Comparison of ENCODE assay signal across 8 mouse cellular contexts in genomic region chr15:85810462-85810805, GRCm38 (mm10). TPM values are rescaled to one million over a fixed set of nuclear protein-coding genes. Genes with fewer than 3 reads are reported as not detected.
DNase-seq lines count a peak whose midpoint lies in the region; ATAC-seq and TF ChIP-seq lines count a peak whose summit lies in the region.

No protein-coding gene starts in this region.

- no peak overlapping the region for H3K4me3 ChIP-seq in kidney, postnatal 0 days (replicated peaks; ENCODE audit: low read depth, low read length)
- H3K4me3 ChIP-seq in embryonic facial prominence, embryonic 12.5 days: peak overlapping the region; percentile 83; the same call in 1 of the 2 replicates
- peak overlapping the region; percentile 75 for H3K4me3 ChIP-seq in intestine, embryonic 15.5 days (replicated peaks)
- H3K4me3 ChIP-seq in neural tube, embryonic 12.5 days: peak overlapping the region; percentile 73; the same call in 1 of the 2 replicates

- H3K4me1 ChIP-seq in kidney, postnatal 0 days (replicated peaks; ENCODE audit: insufficient read depth, low read length): no peaks in the 10 kb centered on the region
- H3K4me1 ChIP-seq in embryonic facial prominence, embryonic 12.5 days: peaks cover 6% of the 10 kb centered on the region; the same call in 1 of the 2 replicates
- H3K4me1 ChIP-seq in intestine, embryonic 15.5 days (replicated peaks): peaks cover 12% of the 10 kb centered on the region
- peaks cover 7% of the 10 kb centered on the region for H3K4me1 ChIP-seq in neural tube, embryonic 12.5 days

- TF ChIP-seq CTCF in kidney, postnatal 0 days (IDR thresholded peaks at IDR 0.05; ENCODE audit: low read depth): no peak

- no peaks in the 10 kb centered on the region for H3K9me3 ChIP-seq in kidney, postnatal 0 days (replicated peaks; ENCODE audit: low read length)
- no peaks in the 10 kb centered on the region for H3K9me3 ChIP-seq in embryonic facial prominence, embryonic 12.5 days
- H3K9me3 ChIP-seq in intestine, embryonic 15.5 days: no peaks in the 10 kb centered on the region
- H3K9me3 ChIP-seq in neural tube, embryonic 12.5 days: no peaks in the 10 kb centered on the region

- no peaks in the 10 kb centered on the region for H3K27me3 ChIP-seq in kidney, postnatal 0 days (ENCODE audit: insufficient read depth, low read length)
- no peaks in the 10 kb centered on the region for H3K27me3 ChIP-seq in embryonic facial prominence, embryonic 12.5 days
- no peaks in the 10 kb centered on the region for H3K27me3 ChIP-seq in intestine, embryonic 15.5 days (replicated peaks)
- H3K27me3 ChIP-seq in neural tube, embryonic 12.5 days (replicated peaks): no peaks in the 10 kb centered on the region

- H3K4me2 ChIP-seq in kidney, postnatal 0 days (ENCODE audit: low read length): peak overlapping the region; percentile 85
- H3K4me2 ChIP-seq in embryonic facial prominence, embryonic 12.5 days (replicated peaks): peak overlapping the region; percentile 88
- H3K4me2 ChIP-seq in intestine, embryonic 15.5 days (replicated peaks): peak overlapping the region; percentile 86
- peak overlapping the region; percentile 89 for H3K4me2 ChIP-seq in neural tube, embryonic 12.5 days (replicated peaks)

- peak overlapping the region; percentile 92; the same call in 1 of the 2 replicates for H3K27ac ChIP-seq in kidney, postnatal 0 days
- no peak overlapping the region for H3K27ac ChIP-seq in embryonic facial prominence, embryonic 12.5 days
- peak overlapping the region; percentile 90; the same call in 1 of the 2 replicates for H3K27ac ChIP-seq in intestine, embryonic 15.5 days
- H3K27ac ChIP-seq in neural tube, embryonic 12.5 days: no peak overlapping the region

- ATAC-seq in kidney, postnatal 0 days (replicated peaks; ENCODE audit: low FRiP score, low read depth): no peak
- ATAC-seq in embryonic facial prominence, embryonic 12.5 days (ENCODE audit: insufficient number of reproducible peaks, insufficient read depth, low FRiP score, low TSS enrichment): no peak
- ATAC-seq in intestine, embryonic 15.5 days: no peak
- no peak for ATAC-seq in neural tube, embryonic 12.5 days (ENCODE audit: low FRiP score, low read depth)
- no peak for ATAC-seq in inflammation-experienced regulatory T-cells, adult 6 months

- no peak for DNase-seq in kidney, postnatal 0 days (ENCODE audit: low spot score)
- DNase-seq in kidney, postnatal 10 days: no peak
- DNase-seq in Muller cell, postnatal 12 days (ENCODE audit: inconsistent ontology term): no peak
- no peak for DNase-seq in left cerebral cortex, adult 11 months (ENCODE audit: low spot score)

- peak overlapping the region; percentile 83 for H3K9ac ChIP-seq in kidney, postnatal 0 days (ENCODE audit: low read depth, low read length)
- peak overlapping the region; percentile 79; the same call in 1 of the 2 replicates for H3K9ac ChIP-seq in embryonic facial prominence, embryonic 12.5 days
- H3K9ac ChIP-seq in intestine, embryonic 15.5 days: 0 out of 2 replicates have a peak overlapping the region, but pooled peaks have one; percentile 83
- no peak overlapping the region for H3K9ac ChIP-seq in neural tube, embryonic 12.5 days

- no peaks in the 10 kb centered on the region for H3K36me3 ChIP-seq in kidney, postnatal 0 days (ENCODE audit: insufficient read depth, low read length)
- no peaks in the 10 kb centered on the region for H3K36me3 ChIP-seq in embryonic facial prominence, embryonic 12.5 days
- H3K36me3 ChIP-seq in intestine, embryonic 15.5 days: no peaks in the 10 kb centered on the region
- no peaks in the 10 kb centered on the region for H3K36me3 ChIP-seq in neural tube, embryonic 12.5 days

- 61% methylated on average over 5 of the region's 5 CpGs for WGBS in kidney, postnatal 0 days
- 84% methylated on average over 5 of the region's 5 CpGs for WGBS in embryonic facial prominence, embryonic 12.5 days
- 67% methylated on average over 5 of the region's 5 CpGs for WGBS in intestine, embryonic 15.5 days
- 87% methylated on average over 5 of the region's 5 CpGs for WGBS in neural tube, embryonic 12.5 days

RNA-seq across cellular contexts. Expression of gene Cdpf1, which starts 1.1 kb away (rescaled TPM):
- polyA plus RNA-seq in kidney, postnatal 0 days (2015; fragmentation: Nextera tagmentation; extraction: Ambion mirVana): 35.3 and 38.5 TPM in 2 replicates
- 26.7 and 27.9 TPM in 2 replicates for polyA plus RNA-seq in embryonic facial prominence, embryonic 12.5 days (2016; fragmentation: Nextera tagmentation; extraction: Ambion mirVana)
- polyA plus RNA-seq in intestine, embryonic 15.5 days (2015; fragmentation: Nextera tagmentation; extraction: Ambion mirVana): 48.8 and 59.4 TPM in 2 replicates
- 17.7 and 19.0 TPM in 2 replicates for polyA plus RNA-seq in neural tube, embryonic 12.5 days (2016; fragmentation: Nextera tagmentation; extraction: Ambion mirVana)
- polyA plus RNA-seq in inflammation-experienced regulatory T-cells, adult 6 months (2017; shearing (Covaris generic)): 10 to 100 TPM; 39.1 to 46.6 (median 43.7) TPM

RNA-seq across cellular contexts. Expression of gene Pkdrej, which starts 11.1 kb away (rescaled TPM):
- 0.13 TPM in 2 replicates for polyA plus RNA-seq in kidney, postnatal 0 days (2015; fragmentation: Nextera tagmentation; extraction: Ambion mirVana)
- polyA plus RNA-seq in embryonic facial prominence, embryonic 12.5 days (2016; fragmentation: Nextera tagmentation; extraction: Ambion mirVana): 0.15 and 0.33 TPM in 2 replicates
- polyA plus RNA-seq in intestine, embryonic 15.5 days (2015; fragmentation: Nextera tagmentation; extraction: Ambion mirVana): 0.20 and 0.24 TPM in 2 replicates
- polyA plus RNA-seq in neural tube, embryonic 12.5 days (2016; fragmentation: Nextera tagmentation; extraction: Ambion mirVana): 0.06 TPM in 2 replicates
- not detected for polyA plus RNA-seq in inflammation-experienced regulatory T-cells, adult 6 months (2017; shearing (Covaris generic))

RNA-seq across cellular contexts. Expression of gene Ttc38, which starts 21.7 kb away (rescaled TPM):
- polyA plus RNA-seq in kidney, postnatal 0 days (2015; fragmentation: Nextera tagmentation; extraction: Ambion mirVana): 8.7 and 9.1 TPM in 2 replicates
- polyA plus RNA-seq in embryonic facial prominence, embryonic 12.5 days (2016; fragmentation: Nextera tagmentation; extraction: Ambion mirVana): 6.1 and 6.7 TPM in 2 replicates
- 8.5 and 10.0 TPM in 2 replicates for polyA plus RNA-seq in intestine, embryonic 15.5 days (2015; fragmentation: Nextera tagmentation; extraction: Ambion mirVana)
- polyA plus RNA-seq in neural tube, embryonic 12.5 days (2016; fragmentation: Nextera tagmentation; extraction: Ambion mirVana): 3.6 and 3.9 TPM in 2 replicates
- polyA plus RNA-seq in inflammation-experienced regulatory T-cells, adult 6 months (2017; shearing (Covaris generic)): 10 to 100 TPM; 10.6 to 13.3 (median 12.6) TPM

RNA-seq across cellular contexts. Expression of gene Gtse1, which starts 49.1 kb away (rescaled TPM):
- 11.4 and 12.8 TPM in 2 replicates for polyA plus RNA-seq in kidney, postnatal 0 days (2015; fragmentation: Nextera tagmentation; extraction: Ambion mirVana)
- 30.3 and 33.2 TPM in 2 replicates for polyA plus RNA-seq in embryonic facial prominence, embryonic 12.5 days (2016; fragmentation: Nextera tagmentation; extraction: Ambion mirVana)
- 22.8 and 23.5 TPM in 2 replicates for polyA plus RNA-seq in intestine, embryonic 15.5 days (2015; fragmentation: Nextera tagmentation; extraction: Ambion mirVana)
- 24.1 TPM in 2 replicates for polyA plus RNA-seq in neural tube, embryonic 12.5 days (2016; fragmentation: Nextera tagmentation; extraction: Ambion mirVana)
- polyA plus RNA-seq in inflammation-experienced regulatory T-cells, adult 6 months (2017; shearing (Covaris generic)): 10 to 100 TPM in 1 of 3 experiments, 1 to 10 TPM in 2; 2.5 to 20.7 (median 2.9) TPM

Comparison
In these comparisons a context has a peak if more than half of its experiments do, and no peak if none do; other contexts are left out.
1. H3K27ac ChIP-seq: peak in kidney, postnatal 0 days (single experiment) and intestine, embryonic 15.5 days (single experiment); none in embryonic facial prominence, embryonic 12.5 days (single experiment) and neural tube, embryonic 12.5 days (single experiment).
2. Peak in every context shown above with its lines, with median percentiles within 50 percentile points of each other: H3K4me2 ChIP-seq.